Mouse (Mus musculus) cerebellum, adult 2 months (tissue): ENCODE data around the gene Dnah11.

Source experiments
- CTCF ChIP-seq: fragments of 200-500 bp; IDR thresholded peaks from 2 replicates; pipeline ENCODE4 v1.5.1; 2011; ENCODE audit warnings: low read depth, mild to moderate bottlenecking, control low read depth, low read length, moderate library complexity, borderline replicate concordance; ENCODE audit not compliant: insufficient read depth
- POLR2A ChIP-seq: fragments of 200-500 bp; IDR thresholded peaks from 2 replicates; pipeline ENCODE4 v1.6.1; 2011; ENCODE audit warnings: low read length, control low read depth, borderline replicate concordance; ENCODE audit not compliant: insufficient read depth

- no peak for TF ChIP-seq CTCF
- TF ChIP-seq POLR2A = no peak
These were observed 126.5 kb downstream of the Dnah11 start for GRCm38 (mm10) chr12:118072181-118072872.
